Mouse (Mus musculus) CD4-positive, CD25-positive, alpha-beta regulatory T cell, adult 4 months (primary cell): ENCODE results near the gene Tpd52l1. TPM values are rescaled to one million over a fixed set of nuclear protein-coding genes. Genes with fewer than 3 reads are reported as not detected.
"Not testable (repeated sequence)": the region's sequence is repeated elsewhere in the genome, so short reads cannot be mapped to it uniquely, and the experiment has no call there.

ENCODE experiments used
- ATAC-seq: one replicate; pipeline ENCODE4 v1.8.0; 2017
- polyA plus RNA-seq, 2 experiments: library from polyadenylated mRNA; unstranded; fragments of 100-300 nt; shearing (Covaris generic); gene quantifications; one replicate each; pipeline ENCODE4 v1.2.1; 2017

The Tpd52l1 gene
- polyA plus RNA-seq = not detected

DNA sequence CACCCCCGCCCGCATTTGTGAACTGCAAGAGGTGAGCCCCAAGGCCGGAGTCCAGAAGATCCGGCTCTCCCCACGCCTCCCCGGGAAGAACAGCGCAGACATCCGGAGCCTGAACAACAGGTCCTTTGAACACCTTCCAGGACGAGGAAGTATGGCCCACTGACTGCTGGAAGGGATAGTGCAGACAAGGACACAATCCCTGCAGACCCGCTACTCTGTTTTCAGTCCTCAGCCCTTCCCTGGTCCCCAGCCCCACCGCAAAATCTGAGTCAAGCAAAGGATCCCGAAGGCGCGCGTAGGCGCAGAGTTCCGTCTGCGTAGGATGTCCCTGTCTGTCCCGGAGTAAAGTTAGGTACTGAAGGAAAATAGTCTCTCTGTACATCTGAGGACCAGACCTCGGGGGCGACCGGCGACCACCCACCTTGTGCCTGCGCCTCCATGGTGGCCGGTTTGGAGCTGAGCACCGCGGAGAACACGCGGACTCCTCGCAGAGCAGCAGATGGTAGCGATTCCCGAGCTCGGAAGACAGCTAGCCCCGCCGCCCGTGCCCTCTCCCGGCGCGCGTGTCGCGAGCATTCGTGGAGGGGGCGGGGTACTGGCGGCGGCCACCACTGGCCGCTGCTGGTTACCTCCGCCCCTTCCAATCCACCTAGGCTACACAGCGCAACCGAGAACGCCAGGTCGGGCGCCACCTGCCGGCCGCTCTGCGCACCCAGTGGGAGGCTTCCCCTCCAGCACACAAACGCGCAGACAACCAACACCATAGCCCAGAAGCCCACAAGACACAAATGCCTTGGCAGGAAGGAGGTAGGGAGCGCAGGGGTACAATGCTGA lies at the start of gene Tpd52l1:
Gene Tpd52l1 (minus strand): TSS at position 668 of the 834 bp plus-strand sequence.
- no peak for ATAC-seq

DNA sequence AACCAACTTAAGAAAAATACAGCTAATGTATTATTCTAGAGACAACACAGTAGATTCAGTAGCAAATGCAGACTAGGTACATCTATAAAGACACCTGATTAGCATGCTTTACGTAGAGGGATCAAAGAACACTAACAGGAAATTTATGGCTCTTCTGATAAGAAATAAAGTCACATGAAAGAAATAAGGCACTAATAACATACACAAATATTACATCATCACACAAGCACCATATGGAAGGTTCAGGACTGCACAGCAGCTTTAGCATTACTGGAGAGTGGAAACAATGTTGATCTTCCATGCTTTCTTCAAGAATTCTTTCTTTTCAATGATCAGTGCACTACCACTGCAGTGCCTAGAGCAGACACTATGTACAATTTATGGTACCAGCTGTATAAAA lies 48.5 kb upstream of the Tpd52l1 start:
- ATAC-seq = no peak

GRCm38 (mm10) chr10:31467043-31467898 lies 21.5 kb upstream of the Tpd52l1 start:
- no peak for ATAC-seq

DNA sequence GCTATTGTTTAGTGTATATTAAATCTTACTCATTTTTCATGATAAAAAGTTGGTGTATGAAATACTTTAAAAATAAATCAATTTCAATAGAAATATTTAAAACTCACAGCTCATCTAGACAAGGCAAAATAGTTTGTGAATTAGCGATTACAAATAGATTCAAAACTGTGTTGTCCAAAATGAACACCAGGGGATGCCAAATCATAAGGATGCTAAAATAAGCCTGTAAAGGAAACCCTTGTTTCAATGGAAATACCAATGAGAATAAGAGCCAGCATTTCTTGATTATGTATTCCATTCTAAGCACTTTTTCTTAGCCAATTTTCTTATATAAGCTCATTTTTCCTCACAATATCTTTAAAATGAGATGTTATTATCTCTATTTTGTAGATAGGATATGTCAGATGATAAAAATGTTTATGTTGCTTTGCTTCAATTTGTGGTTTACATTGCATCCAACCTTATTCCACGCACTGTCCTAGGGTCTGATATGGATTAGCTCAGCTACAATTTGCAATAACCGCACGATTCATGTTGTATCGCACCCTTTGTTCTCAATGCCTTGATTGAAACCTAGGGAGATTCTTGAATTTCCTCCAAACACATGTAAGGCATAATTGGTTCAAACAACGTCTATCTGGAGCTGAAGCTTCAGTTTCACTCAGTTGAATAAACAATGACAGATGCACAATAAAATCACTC lies 20.2 kb upstream of the Tpd52l1 start:
- ATAC-seq = no peak

DNA sequence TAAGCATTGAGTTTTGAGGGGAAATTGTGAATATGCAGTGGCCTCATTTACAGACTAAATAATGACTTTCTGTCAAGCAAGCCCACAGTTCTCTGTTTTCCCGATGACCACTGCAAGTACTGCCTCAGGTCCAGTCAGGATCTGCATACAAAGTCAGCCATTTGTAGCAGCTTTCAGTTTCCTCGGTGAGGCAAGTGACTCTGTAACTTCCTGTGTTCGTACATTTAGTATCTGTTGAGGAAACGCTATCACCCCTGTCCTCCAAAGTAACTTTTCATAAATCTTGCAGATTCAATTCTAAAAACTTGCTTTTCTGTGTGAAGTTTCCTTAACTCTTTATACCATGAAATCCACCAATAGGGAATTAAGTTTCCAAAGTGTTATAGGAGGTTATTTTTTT lies 19.7 kb upstream of the Tpd52l1 start:
- no peak for ATAC-seq

DNA sequence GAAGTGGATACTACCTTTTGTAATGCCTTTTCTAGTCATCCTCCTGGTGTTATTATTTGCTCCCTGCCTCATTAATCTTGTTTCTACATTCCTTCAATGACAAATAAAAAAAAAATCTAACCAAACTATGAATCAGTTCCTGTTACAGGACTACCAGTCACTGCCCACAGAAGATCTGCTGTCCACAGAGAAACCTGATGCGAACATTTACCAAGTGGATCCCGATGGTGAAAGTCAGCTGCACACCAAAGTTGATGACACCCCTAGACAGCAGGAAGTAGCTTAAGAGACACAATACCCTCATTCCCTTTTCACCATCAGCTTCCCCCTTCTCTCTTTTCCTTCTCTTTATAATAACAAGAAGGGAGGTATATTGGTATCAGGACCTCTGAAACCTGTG lies 17.3 kb upstream of the Tpd52l1 start:
- ATAC-seq = no peak

DNA sequence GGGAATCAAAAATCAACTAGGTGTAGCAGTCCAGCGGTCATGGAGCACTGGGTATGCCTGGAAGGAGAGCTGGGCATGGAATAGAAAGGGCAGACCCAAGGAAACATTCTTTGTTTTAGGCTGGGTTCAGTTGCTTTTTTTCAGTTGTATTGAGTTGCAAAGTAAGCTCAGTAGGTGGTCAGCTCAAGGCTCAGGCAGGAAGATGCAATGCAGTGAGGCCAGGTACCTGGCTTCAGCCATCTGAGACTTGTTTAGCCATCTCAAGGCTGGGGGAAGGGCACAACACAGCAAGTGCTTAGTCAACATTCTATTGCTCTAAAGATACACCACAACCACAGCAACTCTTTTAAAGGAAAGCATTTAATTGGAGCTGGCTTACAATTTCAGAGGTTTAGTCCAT lies 11.0 kb upstream of the Tpd52l1 start:
- ATAC-seq = no peak

DNA sequence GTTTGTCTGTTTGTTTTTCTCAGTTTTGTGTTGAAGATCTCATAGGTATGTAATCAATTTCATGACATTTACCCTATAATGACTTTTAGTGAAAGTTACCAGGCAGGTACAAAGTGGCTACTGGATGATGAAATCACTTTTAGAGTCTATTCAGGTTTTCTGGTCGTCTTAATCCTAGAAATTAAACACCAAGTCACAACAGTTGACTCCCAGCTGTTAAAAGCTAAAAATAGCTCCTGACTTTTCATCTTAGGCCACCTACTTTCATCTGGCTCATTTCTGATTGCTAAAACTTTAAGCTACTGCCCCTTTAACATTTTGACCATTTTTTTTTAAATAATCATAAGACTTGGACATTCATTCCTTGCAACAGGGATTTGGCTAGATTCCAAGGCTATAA lies 1.3 kb upstream of the Tpd52l1 start:
- ATAC-seq = no peak

DNA sequence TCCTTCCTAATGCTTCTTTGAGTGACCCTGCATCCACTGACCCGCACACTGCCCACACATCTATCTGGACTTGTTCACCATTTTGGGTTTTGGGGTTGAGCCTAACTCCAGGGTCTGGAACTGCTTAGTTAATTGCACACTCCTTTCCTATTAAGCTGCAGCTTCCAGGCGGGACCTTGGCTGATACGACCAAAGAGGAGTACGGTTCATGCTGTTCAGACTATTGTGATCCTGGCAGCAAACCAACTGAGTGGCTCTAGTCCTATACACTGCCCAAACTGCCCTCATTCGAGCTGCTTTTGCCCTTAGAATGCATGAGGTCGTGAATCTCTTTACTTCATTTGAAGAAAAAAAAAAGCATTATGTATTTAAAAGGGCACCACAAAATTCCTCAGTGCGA lies 1.6 kb downstream of the Tpd52l1 start:
- ATAC-seq = no peak

DNA sequence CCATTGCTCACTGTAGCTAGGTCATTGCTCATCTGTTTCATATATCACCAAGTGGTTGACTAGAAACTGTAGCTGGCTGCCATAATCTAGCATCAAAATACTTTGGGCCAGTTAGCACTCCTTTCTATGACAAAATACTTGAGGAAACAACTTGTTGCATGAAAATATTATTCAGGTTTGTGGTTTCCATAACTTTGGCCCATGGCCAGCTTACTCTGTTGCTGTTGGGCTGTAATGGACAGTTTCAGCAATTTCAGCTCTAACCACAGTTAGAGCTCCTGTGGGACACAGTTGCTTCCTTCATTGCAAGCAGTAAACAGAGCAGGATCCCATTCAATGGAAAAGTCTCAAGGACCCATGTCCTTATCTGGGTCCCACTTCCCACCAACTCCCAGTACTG lies 4.3 kb downstream of the Tpd52l1 start:
- no peak for ATAC-seq

DNA sequence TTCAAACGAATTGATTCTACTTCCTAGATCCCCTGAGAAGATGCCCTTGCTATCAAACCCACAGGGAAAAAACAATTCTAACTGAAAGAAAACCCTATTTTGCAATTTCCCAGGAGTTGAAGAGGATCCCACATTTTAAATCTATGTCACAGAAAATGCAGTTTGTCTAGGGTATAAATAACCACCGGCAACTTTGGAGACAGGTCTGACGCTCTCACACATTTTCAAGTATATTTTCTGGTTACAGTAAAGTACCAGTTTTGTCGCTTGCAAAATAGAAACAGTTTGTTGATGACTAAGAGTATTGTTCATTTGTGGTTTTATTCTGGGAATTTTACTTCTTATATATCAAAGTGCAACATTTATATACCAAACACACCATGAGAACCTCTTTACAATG lies 9.7 kb downstream of the Tpd52l1 start:
- no peak for ATAC-seq

GRCm38 (mm10) chr10:31417956-31418355 lies 27.8 kb downstream of the Tpd52l1 start:
- ATAC-seq = no peak

- ATAC-seq = no peak
Observed at GRCm38 (mm10) chr10:31392990-31393389, 52.8 kb downstream of the Tpd52l1 start.

GRCm38 (mm10) chr10:31390777-31391395 lies 54.9 kb downstream of the Tpd52l1 start:
- no peak for ATAC-seq

DNA sequence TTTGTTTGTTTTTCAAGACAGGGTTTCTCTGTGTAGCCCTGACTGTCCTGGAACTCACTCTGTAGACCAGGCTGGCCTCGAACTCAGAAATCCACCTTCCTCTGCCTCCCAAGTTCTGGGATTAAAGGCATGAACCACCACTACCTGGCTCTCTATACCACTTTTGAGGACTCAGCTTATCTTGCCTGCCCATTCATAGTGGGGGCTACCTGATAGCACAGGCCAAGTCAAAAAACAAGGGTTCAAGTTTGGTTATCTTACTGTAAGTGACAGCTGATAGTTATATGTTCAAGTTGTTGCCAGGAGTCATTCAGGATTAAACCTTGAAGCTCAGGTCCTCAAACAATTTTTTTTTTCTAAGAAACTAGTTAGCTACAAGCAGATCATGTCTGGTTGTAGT lies 57.2 kb downstream of the Tpd52l1 start:
- not testable (repeated sequence) for ATAC-seq

- ATAC-seq = not testable (repeated sequence)
Observed at GRCm38 (mm10) chr10:31370200-31370599, 75.6 kb downstream of the Tpd52l1 start.

DNA sequence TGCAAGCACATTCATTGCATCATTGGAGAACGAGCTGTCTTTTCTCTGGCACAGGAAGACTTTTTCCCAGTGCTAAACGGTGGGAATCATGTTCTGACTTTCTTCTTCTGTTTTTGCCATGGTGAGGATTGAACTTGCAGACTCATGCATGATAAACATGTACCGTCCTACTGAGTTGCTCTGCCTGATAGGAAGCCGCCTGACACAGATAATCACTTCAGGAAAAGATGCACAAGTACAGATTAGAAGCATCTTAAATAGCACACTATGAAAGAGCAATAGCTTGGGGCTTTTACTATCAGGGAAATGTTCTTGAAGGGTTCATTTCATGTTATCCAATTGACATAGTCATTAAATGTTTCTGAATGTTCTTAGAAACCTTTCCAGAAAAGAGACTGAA lies 86.0 kb downstream of the Tpd52l1 start:
- no peak for ATAC-seq

- ATAC-seq = no peak
Observed at GRCm38 (mm10) chr10:31354886-31355461, 90.8 kb downstream of the Tpd52l1 start.

- no peak for ATAC-seq
Observed at GRCm38 (mm10) chr10:31354141-31354540, 91.6 kb downstream of the Tpd52l1 start.

DNA sequence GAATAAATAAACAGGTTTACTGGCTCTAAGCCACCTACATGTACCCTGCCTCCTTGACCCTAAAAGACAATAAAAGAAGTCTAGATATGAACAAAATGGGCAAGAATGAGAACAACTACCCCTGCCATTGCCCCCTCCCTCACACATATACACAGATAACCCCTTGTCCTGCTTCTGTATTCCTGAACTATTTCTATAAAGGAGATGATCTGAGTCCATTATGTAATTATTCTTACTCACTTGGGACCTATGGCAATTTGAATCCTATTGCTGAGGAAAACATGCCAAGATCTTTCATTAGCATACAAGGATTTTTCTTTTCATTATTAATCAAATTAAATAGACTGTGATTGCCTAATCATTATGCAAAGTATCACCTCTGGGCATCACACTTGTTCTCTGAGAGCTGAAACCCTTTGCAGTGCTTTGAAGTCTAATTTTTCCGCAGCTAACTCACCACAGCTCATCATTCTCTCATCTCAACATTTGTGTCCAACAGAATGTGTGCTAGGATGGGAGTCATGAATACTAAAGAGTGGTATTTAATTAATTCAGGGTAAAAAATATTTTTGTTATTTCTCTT lies 92.8 kb downstream of the Tpd52l1 start:
- no peak for ATAC-seq

DNA sequence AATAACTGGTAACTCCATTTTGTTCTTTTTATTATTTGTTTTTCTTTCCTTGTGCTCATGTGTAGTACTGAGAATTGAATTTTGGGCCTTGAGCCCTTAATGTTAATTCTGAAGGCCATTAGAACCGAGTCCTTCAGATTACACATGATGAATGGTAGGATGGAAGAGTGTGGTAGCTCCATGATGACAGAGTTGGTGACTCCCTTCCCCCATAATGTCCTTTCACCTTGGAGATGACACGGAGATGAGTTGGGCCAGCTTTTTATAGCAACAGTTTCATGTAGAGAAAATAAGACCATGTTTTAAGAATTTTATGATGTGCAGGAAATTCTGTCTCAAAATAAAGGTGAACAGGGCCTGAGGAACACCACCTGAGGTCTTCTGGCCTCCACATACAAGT lies 94.7 kb downstream of the Tpd52l1 start:
- no peak for ATAC-seq

GRCm38 (mm10) chr10:31346401-31346800 lies 99.4 kb downstream of the Tpd52l1 start:
- ATAC-seq = no peak
